Mouse (Mus musculus): ENCODE measurements around the gene Bach2. TPM values are rescaled to one million over a fixed set of nuclear protein-coding genes. Genes with fewer than 3 reads are reported as not detected.

Bach2 gene
- polyA plus RNA-seq, 1 experiment from 2014 or later = 1.1 TPM

DNA sequence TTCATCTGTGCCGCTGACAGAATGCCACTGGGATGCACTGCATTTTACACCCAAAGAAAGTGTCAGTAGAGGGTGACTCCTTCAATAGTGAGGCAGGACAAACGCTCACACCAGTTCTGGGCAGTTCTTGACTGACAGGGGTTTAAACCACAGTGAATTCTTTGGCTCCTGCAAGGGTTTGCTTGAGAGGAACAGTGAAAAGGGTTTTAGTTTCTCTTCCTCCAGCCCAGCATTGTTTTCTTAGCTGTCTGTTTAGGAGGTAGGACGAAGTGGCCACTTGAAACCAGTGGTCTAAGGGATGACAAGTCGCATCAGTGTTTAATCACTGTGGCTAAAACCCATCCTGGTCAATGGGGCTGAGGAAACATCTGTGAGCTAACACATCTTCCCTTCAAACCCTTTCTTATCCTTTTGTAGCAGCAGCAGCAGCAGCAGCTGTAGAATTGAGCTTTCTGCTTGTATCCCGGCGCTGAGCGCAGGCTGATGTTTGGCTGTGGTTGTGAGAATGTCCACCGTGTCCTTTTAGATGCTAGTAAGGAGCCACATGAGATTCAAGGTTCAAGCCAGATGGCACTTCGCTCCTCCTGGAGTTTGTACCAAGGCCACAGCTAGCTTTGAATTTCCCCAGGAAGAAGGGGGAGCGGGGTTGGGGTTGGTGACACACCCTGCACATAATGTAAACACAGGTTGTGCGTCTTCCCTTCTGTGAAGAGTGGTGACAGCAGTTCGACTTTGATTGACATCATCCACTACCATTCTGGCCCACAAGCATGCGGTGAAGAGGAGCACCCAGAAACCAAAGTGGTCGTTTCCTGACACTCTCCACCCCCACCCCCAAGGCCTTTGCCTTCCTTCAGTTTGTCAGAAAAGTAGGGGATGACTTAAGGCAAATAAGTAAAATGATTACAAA is 104.9 kb downstream of the Bach2 start:
- Histone ChIP-seq H3K36me3 (ENCODE audit: control insufficient read depth, insufficient read depth) (no peaks in the 10 kb centered on the region), H3K27ac (ENCODE audit: low read depth, low read length) (no peak overlapping the region), H3K9me3 (ENCODE audit: control insufficient read depth) (no peaks in the 10 kb centered on the region), H3K4me3 (ENCODE audit: low read depth, low read length) (no peak overlapping the region), H3K4me2 (replicated peaks; ENCODE audit: low read depth) (0 out of 2 replicates have a peak overlapping the region, but pooled peaks have one; percentile 1), H3K27me3 (replicated peaks; ENCODE audit: control insufficient read depth, insufficient read depth, low read length) (no peaks in the 10 kb centered on the region), H3K4me1 (replicated peaks; ENCODE audit: control insufficient read depth, insufficient read depth, low read length) (no peaks in the 10 kb centered on the region), H3K9ac (ENCODE audit: low read depth, low read length) (no peak overlapping the region)
- WGBS = 46% methylated on average over 14 of the region's 14 CpGs
- ATAC-seq = no peak
- no peak for TF ChIP-seq CTCF (IDR thresholded peaks at IDR 0.05; ENCODE audit: low read depth)

DNA sequence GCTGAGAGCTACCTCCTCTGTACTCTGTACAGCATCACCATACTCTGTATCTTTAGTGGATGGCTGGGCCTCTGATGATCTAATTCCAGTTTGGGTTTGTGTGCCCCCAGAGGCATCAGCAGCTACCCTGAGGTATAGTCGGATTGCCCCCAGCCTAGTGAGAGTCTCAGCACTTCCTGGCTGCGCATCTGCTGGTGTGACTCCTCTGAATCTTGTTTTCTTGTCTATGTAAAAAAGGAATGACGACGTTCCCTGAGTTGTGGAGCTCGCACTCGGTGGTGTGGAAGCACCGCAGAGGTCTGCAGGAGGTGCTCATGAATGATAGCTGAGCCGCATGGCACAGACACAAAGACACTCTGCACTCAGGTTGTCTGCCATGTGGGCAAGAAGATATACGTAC is 105.7 kb downstream of the Bach2 start:
- no peaks in the 10 kb centered on the region for H3K9me3 ChIP-seq (ENCODE audit: control insufficient read depth)
- 82% methylated on average over 9 of the region's 9 CpGs for WGBS
- no peaks in the 10 kb centered on the region for H3K27me3 ChIP-seq (replicated peaks; ENCODE audit: control insufficient read depth, insufficient read depth, low read length)
- no peaks in the 10 kb centered on the region for H3K36me3 ChIP-seq (ENCODE audit: control insufficient read depth, insufficient read depth)
- no peak for TF ChIP-seq CTCF (IDR thresholded peaks at IDR 0.05; ENCODE audit: low read depth)
- no peak overlapping the region for H3K4me3 ChIP-seq (ENCODE audit: low read depth, low read length)
- H3K4me1 ChIP-seq (replicated peaks; ENCODE audit: control insufficient read depth, insufficient read depth, low read length) = no peaks in the 10 kb centered on the region
- no peak overlapping the region for H3K27ac ChIP-seq (ENCODE audit: low read depth, low read length)
- no peak overlapping the region for H3K9ac ChIP-seq (ENCODE audit: low read depth, low read length)
- no peak for ATAC-seq
- no peak overlapping the region for H3K4me2 ChIP-seq (replicated peaks; ENCODE audit: low read depth)

DNA sequence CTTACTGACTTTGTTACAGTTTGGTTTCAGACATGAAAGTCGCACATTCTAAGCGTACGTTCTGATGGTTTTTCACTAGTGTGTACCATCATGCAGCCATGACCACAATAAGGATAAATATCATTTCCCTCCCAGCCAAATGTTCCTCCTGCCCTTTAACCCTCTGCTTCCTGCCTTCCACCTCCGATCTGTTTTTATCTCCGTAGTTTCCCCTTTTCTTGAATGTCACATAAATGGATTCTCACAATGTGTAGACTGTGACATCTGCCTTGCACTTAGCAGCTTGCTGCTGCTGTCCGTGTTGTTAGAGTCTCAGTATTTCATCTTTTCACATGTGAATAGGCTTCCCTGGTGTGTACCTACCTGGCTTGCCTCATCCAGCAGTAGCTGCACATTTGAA is 108.6 kb downstream of the Bach2 start:
- Histone ChIP-seq H3K4me1 (replicated peaks; ENCODE audit: control insufficient read depth, insufficient read depth, low read length) (no peaks in the 10 kb centered on the region), H3K4me3 (ENCODE audit: low read depth, low read length) (no peak overlapping the region), H3K27ac (ENCODE audit: low read depth, low read length) (no peak overlapping the region), H3K9ac (ENCODE audit: low read depth, low read length) (no peak overlapping the region), H3K27me3 (replicated peaks; ENCODE audit: control insufficient read depth, insufficient read depth, low read length) (no peaks in the 10 kb centered on the region), H3K4me2 (replicated peaks; ENCODE audit: low read depth) (no peak overlapping the region), H3K36me3 (ENCODE audit: control insufficient read depth, insufficient read depth) (no peaks in the 10 kb centered on the region), H3K9me3 (ENCODE audit: control insufficient read depth) (no peaks in the 10 kb centered on the region)
- TF ChIP-seq CTCF (IDR thresholded peaks at IDR 0.05; ENCODE audit: low read depth) = no peak
- 58% methylated on average over 6 of the region's 6 CpGs for WGBS
- ATAC-seq = no peak

DNA sequence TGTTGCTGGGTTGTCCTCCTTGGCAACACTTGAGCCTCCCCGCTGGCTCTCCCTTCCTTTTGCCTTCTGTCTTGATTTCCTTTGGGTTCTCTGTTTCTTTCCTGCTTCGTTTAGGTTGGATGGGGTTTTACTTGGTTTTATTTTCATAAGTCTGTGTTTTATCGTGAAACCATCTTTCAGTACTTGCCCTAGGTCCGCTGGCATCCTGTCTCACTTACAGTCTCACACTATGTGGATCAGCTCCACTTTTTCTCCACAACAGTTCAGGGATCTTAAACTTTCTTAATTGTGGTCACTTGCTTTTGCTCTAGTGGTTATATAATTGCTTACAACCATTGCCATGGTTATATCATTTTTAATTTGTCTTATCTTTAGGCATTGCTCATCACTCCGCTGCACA is 109.1 kb downstream of the Bach2 start:
- H3K4me3 ChIP-seq (ENCODE audit: low read depth, low read length) = no peak overlapping the region
- no peaks in the 10 kb centered on the region for H3K27me3 ChIP-seq (replicated peaks; ENCODE audit: control insufficient read depth, insufficient read depth, low read length)
- 0 out of 2 replicates have a peak, but pooled peaks cover 4% of the 10 kb centered on the region for H3K4me1 ChIP-seq (replicated peaks; ENCODE audit: control insufficient read depth, insufficient read depth, low read length)
- H3K4me2 ChIP-seq (replicated peaks; ENCODE audit: low read depth) = no peak overlapping the region
- ATAC-seq = no peak
- TF ChIP-seq CTCF (IDR thresholded peaks at IDR 0.05; ENCODE audit: low read depth) = no peak
- no peak overlapping the region for H3K27ac ChIP-seq (ENCODE audit: low read depth, low read length)
- no peaks in the 10 kb centered on the region for H3K9me3 ChIP-seq (ENCODE audit: control insufficient read depth)
- 71% methylated on average over 5 of the region's 5 CpGs for WGBS
- H3K36me3 ChIP-seq (ENCODE audit: control insufficient read depth, insufficient read depth) = no peaks in the 10 kb centered on the region
- no peak overlapping the region for H3K9ac ChIP-seq (ENCODE audit: low read depth, low read length)

DNA sequence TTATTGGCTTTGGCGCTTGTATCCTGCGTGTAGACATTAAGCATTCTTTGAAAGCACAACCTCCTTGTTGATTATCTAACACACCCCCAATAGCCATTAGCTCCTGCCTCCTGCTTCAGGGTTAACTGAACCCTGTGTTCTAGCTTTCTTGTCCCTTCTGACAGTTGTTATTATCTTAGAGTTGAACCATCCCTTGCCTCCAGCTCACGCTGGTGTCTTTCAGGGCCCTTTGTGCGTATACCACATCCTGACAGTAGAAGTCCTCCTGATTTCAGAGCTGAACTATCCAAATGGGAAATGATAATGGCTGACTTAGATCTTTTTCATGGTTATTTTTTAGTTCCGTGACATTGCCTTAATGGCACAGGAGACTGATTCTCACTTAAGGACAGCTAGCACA is 110.8 kb downstream of the Bach2 start:
- no peaks in the 10 kb centered on the region for H3K27me3 ChIP-seq (replicated peaks; ENCODE audit: control insufficient read depth, insufficient read depth, low read length)
- H3K36me3 ChIP-seq (ENCODE audit: control insufficient read depth, insufficient read depth) = no peaks in the 10 kb centered on the region
- H3K9me3 ChIP-seq (ENCODE audit: control insufficient read depth) = no peaks in the 10 kb centered on the region
- WGBS = 89% methylated on average over 5 of the region's 5 CpGs
- H3K4me1 ChIP-seq (replicated peaks; ENCODE audit: control insufficient read depth, insufficient read depth, low read length) = 0 out of 2 replicates have a peak, but pooled peaks cover 5% of the 10 kb centered on the region
- no peak overlapping the region for H3K27ac ChIP-seq (ENCODE audit: low read depth, low read length)
- no peak for TF ChIP-seq CTCF (IDR thresholded peaks at IDR 0.05; ENCODE audit: low read depth)
- ATAC-seq = no peak
- H3K4me3 ChIP-seq (ENCODE audit: low read depth, low read length) = no peak overlapping the region
- no peak overlapping the region for H3K9ac ChIP-seq (ENCODE audit: low read depth, low read length)
- H3K4me2 ChIP-seq (replicated peaks; ENCODE audit: low read depth) = no peak overlapping the region

DNA sequence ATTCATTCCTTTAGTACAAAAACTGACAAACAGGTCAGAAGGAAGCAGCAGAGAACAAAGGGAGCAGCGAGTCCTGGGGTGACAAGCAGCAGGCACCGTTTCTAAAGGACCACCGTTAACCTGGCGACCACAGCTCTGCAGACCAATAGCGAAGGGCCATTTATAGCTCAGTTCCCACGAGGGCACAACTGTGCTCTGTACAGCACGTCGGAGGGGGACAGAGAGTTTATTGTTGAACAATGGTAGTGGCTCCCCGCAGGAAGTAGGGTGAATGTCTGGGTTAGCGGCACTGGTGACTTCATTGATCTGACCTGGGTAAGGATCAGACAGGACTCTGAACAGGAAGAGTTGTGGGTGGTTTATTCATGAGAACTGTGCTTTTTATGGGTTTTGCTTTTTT is 112.6 kb downstream of the Bach2 start:
- no peak for TF ChIP-seq CTCF (IDR thresholded peaks at IDR 0.05; ENCODE audit: low read depth)
- ATAC-seq = no peak
- Histone ChIP-seq H3K27ac (ENCODE audit: low read depth, low read length) (no peak overlapping the region), H3K9ac (ENCODE audit: low read depth, low read length) (no peak overlapping the region), H3K4me3 (ENCODE audit: low read depth, low read length) (no peak overlapping the region), H3K4me1 (replicated peaks; ENCODE audit: control insufficient read depth, insufficient read depth, low read length) (0 out of 2 replicates have a peak, but pooled peaks cover 5% of the 10 kb centered on the region), H3K27me3 (replicated peaks; ENCODE audit: control insufficient read depth, insufficient read depth, low read length) (no peaks in the 10 kb centered on the region), H3K36me3 (ENCODE audit: control insufficient read depth, insufficient read depth) (no peaks in the 10 kb centered on the region), H3K4me2 (replicated peaks; ENCODE audit: low read depth) (no peak overlapping the region), H3K9me3 (ENCODE audit: control insufficient read depth) (no peaks in the 10 kb centered on the region)
- 54% methylated on average over 10 of the region's 10 CpGs for WGBS
